Mouse (Mus musculus) liver, embryonic 14.5 days (tissue): ENCODE data around the gene Sez6l.

Source experiments
- CTCF ChIP-seq: IDR thresholded peaks from 2 replicates; pipeline ENCODE4 v1.5.1; 2016; ENCODE audit warnings: antibody characterized with exemption, low read depth, control low read depth
- EP300 ChIP-seq: IDR thresholded peaks from 2 replicates; pipeline ENCODE4 v1.6.1; 2016; ENCODE audit warnings: antibody characterized with exemption, low read depth

DNA sequence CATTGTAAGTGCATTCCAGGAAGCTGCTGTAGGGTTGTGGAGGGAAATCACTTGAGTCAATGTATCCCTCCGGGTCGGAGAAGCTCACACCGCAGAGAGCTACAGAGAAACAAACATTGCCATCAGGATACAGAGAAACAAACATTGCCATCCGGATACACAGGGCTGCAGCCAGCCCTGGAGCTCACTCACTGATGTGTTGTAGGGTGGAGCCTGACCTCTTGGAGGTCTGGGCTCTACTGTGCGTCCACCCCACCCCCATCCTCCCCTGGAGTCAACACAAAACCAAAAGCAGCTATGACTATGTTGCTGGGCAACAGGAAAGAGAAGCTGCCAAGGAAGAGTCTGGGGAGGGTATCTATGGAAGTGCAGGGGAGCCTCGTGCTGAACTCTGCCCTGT, 103.5 kb downstream of the Sez6l start:
- no peak for TF ChIP-seq CTCF
- no peak for TF ChIP-seq EP300
